Mouse (Mus musculus): ENCODE measurements around the gene Mast3. TPM values are rescaled to one million over a fixed set of nuclear protein-coding genes. Genes with fewer than 3 reads are reported as not detected.

Gene Mast3
- total RNA-seq, 1 experiment from 2014 or later, result 27.4 TPM

DNA sequence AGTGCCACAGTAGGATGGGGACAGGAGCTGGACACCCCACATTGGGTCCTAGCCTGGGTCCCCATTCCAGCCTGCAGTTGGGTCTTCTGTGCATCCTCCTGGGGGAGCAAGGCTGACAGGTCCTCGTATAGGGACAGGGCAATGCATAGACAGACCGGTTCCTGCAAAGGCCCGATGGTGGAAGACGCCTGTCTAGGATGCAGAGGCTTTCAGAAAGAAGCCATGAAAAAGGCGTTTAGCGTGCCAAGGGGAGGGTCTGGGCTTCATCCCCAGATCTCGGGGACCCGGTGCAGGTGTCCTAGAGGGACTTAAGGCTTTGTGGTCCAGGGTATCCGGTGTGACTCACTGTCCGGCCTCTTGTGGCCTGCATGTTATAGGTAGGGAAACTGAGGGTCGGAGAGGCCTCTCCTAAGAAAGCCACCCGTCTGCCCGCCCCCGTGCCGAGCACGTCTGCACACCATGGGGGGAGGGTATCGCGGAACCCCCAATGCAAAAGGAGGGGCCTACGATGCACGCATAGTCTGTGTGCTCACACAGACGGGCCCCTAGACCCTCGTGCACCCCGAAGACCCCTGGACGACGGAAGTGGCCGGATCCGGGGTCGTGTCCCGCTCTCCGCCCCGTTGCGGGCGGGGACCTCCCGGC, 28.9 kb downstream of the Mast3 start:
- no peak for DNase-seq

DNA sequence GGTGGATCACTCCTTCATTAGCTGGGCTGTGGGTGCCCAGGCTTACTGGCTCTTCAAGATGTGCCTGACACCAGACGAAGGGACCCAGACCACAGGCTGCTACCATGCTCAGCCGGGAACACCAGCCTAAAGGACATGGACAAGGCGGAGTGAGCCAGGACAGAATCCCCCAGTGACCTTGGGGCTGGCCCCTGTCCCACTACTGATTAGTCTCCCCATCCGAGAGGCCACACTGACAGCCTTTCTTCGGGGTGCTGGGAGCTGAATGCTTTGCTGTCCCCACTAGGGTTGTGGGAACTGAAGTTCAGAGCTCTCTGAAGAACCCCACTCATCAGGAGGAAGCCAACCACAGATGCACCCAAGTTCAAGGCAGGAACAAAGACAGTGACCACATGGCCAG, 29.6 kb downstream of the Mast3 start:
- DNase-seq, result no peak

DNA sequence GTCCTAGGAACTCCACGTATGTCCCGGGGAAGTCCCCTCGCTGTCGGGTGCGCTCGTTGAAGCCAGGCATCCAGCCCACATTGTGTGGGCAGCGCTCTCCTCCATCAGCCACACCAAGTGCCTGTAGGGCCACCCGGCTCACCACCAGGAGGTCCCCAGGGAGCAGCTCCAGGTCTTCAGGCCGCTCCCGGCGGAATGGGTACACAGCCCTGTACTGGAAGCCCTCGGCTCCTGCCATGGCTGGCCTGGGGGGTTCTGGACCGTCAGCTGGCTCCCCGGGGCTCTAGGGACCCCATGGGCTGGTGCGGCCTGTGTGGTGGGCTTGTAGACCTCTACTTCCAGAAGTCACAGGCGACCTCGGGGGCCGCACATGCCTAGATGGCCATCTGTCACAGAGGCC, 30.1 kb downstream of the Mast3 start:
- no peak for DNase-seq

DNA sequence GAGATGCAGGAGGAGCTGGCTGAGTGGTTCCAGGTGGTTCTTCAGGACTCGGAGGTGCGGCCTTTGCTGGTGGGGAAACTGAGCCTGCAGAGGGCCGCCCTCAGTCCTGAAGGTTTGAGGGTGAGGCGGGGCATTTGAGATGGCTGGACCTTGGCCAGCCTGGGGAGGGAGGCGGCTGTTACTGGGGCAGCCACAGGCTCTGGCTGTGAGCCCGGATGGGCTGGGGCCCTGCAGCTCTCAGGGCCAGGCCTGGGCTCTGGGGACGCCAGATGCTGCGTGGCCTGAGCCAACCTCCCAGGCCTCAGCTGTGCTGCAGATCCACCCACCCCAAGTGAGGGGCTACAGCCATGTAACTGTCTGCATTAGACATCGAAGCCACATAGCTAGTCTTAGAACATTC, 31.0 kb downstream of the Mast3 start:
- DNase-seq, result peak; percentile 86

DNA sequence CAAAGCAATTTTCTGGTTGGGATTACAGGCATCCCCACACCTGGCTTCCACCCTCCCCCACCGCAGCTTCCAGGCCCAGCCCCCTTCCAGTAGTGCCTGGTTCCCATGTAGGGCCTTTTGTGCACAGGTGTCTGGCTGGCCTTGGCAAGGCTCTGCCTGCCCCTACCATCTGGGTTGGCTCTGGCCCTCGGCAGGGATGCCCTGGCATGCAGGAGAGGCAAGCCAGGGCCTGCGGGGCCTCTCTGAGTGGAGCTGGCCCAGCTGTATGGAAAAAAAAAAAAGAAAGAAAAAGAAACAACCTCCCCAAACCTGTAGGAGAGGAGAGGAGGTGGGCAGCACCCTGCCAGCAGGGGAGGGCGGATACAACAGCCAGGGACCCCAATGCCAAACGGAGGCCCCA, 31.4 kb downstream of the Mast3 start:
- no peak for DNase-seq

DNA sequence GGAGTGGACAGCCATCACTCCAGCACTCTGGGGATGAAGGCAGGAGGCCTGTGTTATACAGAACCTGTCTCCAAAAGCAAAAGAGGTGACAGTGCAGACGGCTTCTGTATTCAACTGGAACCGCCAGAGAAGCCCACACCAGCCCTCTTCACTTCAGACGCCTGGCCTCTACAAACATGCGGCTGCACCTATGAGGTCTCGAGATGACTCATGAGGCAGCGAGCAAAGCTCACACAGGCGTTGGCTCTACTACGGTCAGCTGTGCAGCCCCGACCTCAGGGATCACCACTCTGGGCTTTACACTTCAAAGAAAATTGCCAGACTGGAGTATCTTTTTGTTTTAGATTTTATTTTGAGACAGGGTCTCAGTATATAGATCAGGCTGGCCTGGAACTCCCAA, 32.0 kb downstream of the Mast3 start:
- DNase-seq, result no peak

DNA sequence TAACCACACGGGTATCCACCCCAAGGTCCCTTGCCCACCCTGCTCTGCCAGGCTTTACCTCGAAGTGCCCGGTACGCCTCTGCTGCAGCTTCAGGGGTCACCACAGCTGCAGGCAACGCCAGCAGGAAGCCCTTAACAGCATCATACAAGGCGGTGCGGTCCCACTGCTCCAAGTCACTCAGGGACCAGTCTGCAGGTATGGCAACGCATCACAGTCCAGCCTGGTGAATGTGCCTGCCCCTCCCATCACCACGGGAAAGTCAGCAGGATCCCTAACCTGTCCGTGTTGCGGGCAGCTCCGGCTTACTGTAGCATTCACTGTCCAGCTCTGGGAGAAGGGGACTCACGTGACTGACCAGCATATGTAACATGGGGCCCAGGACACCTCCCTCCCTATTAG, 32.8 kb downstream of the Mast3 start:
- no peak for DNase-seq

DNA sequence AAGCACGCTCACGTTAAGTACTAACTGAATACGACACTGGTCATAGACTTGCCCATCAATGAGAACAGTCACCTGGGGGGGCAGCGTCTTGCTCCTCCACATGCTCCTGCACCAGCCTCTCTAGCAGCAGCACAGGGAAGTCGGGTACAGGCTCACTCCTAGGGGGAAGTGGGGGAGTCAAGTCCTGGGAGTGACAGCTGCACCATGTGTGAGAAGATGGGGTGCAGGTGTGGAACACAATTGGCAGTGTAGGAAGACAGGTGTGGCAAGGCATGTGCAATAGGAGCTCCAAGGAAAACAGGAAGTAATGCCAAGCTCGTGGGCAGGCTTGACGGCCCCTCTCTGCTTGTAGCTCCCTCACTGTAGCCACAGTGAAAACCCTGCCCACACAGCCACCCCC, 33.6 kb downstream of the Mast3 start:
- no peak for DNase-seq

DNA sequence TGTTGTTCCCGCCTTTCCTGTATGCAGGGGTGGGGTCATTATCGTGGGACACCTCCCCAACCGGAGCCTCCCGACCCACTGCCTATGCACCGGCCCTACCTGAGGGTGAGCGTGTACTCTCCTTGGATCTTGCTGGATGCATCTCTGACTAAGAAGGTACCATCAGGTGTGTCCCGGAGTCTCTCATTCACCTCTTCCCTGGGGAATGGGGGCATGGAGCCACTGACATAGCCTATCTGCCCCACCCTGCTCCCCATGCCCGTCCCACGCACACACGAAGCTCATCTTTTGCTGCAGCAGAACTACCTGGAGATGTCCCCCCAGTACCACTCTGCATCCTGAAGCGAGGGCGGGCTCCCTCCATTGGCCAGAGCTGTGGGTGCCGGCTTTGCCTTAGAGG, 34.1 kb downstream of the Mast3 start:
- DNase-seq, result no peak

DNA sequence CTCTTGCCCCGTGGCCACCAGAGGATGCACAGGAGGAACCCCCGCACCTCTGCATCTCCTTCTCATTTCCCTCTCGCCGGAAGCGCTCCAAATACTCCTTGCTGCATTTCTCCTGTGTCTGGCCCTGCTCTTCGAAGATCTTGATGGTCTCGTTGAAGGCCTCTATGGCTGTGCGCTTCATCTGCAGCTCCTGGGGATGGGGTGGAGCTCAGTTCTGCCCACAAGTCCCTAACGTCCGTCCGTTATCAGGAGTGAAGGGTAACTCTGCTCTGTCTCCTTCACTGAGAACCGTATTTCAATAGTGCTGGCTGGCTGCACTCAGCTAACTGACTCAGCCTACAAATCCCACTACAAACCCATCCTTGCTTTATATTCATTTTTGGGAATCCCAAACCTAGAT, 35.0 kb downstream of the Mast3 start:
- DNase-seq, result no peak

DNA sequence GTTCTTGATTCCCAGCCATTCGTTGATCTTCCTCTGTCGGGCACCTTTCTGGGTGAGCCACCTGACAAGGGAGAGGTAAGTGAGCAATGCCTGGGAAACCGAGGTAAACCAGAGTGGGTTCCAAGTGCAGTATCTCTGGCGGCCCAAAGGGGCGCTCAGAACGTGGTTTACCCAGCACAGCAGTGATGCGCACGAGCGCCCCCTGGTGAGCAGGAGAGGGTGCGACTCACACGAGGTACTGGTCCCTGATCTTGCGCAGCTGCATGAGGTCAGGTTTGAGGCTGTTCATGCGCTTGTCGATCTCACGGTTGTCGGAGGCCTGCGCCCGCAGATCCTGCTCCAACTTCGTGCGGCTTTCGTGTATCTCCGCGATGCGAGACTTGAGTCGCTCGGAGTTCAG, 35.5 kb downstream of the Mast3 start:
- peak; percentile 99 for DNase-seq

DNA sequence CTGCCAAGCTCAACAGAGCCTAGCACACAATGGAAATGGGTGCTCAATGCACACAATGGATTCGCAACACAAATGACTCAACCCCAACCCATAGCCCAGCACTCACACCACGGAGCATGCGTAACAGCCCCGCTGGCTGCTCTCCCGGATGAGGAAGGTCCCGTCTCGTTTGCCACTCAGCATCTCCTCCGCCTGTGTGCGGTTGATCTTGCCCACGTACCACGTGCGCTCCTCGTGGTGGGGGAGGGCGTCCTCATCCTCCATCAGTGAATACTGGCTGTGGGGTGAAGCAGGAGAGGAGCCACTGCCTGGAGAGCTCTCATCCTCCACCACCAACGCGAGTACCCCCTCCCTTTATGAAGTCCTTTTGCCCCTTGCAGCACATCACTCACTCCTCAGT, 35.9 kb downstream of the Mast3 start:
- DNase-seq, result no peak

DNA sequence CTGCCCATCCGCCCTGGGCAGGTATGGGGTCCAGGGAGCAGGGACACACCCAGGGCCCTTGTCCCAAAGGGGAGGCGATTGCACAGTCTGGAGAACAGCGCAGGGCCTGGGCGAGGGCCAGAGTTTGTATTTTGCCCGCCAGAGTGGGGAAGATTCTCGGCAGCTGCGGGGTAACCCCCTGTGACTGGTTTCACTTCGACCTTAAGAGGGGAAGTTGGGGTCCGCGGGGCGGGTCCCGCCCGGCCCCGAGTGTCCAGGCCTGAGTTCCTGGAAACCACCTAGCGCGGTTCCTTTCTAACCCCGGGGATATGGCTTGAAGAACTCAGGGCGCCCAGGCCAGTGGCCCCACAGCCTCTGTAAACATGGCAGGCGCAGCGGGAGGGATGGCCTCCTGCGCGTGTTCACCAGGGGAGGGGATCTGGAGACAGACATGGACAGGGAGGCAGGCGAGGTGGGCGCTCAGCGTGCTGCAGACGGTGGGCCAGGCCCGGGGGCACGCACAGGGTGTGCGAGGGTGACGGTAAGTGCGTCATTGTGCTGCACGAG, 36.5 kb downstream of the Mast3 start:
- no peak for DNase-seq

DNA sequence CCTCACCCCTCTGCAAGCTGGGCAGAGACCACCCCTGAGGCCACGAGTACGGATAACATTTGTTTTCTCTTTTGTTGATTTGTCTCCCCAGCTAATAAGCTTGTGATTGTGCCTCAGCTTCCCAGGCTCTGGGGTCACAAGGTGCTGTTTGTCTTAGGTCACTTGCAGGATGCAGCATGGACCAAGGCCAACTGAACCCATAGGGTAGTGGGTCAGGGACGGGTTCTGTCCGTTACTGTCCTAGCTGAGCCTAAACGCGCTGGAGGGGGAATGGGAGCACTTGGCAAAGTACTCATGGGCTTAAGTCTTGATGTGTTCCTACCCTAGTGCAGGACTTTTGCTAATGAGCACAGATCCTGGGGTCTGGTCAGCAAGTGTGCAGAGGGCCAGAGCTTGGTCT, 37.4 kb downstream of the Mast3 start:
- DNase-seq, result no peak

DNA sequence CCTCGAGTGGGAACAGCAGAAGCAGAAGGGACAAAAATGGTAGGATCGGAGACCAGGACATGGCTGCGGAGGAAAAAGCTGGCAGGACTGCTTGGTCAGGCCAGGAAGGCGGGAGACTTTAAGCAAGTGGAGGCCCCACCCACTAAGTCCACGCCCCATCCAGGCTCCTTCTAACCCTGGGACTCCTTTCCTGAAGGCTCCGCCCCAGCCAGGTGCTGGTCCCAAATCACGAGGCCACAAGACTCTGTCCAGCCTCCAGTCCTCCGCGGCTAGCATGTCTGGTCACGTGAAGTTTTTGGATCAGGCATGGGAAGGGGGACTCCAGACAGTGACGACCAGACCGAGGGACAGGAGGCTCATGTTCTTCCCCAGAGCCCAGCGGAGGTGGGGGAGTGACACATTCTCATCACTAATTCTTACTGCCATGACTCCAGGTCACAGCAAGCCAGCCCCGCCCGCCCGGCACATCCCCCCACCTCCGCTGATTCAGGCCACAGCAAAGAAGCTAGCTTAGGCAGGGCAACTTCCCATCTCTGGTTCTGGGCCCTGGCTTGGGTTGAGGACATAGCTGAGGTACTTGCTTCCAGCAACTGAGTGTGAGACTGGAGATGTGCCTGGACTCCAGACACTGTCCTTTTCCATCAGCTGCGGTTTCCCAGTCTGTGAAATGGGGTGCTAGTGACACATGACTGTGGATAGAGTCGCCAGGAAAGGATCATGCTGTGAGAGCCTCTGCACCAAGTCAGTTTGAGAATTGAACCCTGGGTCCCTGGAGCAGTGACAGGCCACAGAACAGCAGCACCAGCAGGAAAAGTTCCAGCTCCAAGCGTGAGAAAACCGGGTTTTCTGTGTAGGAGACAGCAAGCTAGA, 38.0 kb downstream of the Mast3 start:
- peak; percentile 71 for DNase-seq

DNA sequence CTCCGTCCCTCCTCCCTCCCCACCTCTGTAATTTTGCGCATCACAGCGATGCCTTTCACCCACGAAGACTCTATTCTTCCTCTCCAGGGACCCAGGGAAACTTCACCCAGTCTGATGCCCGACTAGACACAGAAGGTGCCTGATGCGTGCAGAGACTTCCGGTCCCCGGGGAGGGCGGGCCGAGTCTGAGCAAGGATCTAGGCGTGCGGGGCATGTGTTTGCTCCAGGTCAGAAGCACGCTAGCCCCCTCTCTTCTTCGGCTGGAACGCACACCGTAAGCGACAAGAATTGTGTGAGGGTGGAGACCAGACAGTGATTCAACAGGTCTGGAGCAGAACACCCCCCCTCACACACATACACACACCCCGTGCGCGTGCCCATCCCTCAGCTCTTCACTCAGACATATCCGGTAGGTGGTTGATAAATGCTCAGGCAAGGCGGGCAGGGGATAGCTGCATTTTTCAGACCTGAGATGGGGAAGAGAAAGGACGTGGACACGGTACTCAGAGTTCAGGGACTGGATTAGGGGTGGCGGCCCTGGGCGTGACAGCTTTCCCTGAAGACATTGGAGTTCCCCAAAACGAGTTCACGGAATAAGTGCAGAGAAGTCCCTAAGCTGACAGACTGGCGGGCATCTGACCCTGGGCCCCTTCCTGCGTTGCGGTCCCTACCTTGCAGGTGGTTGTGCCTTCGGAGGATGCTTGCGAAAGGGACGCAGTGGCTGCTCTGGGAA, 38.9 kb downstream of the Mast3 start:
- no peak for DNase-seq

DNA sequence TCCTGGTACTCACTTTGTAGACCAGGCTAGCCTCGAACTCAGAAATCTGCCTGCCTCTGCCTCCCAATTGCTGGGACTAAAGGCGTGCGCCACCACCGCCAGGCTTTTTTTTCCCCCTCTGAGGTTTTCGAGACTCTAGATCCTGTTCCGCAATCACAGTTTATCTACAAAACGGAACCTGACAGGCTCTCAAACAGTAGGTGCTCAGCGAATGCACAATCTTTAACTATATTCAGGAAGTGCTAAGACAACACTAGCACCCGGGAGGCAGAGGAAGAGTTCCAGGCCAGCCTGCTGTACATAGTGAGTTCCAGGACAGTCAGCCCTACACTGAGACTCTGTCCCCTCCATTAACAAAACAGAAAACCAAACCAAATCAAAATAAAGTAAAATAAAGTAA, 39.5 kb downstream of the Mast3 start:
- DNase-seq, result no peak

DNA sequence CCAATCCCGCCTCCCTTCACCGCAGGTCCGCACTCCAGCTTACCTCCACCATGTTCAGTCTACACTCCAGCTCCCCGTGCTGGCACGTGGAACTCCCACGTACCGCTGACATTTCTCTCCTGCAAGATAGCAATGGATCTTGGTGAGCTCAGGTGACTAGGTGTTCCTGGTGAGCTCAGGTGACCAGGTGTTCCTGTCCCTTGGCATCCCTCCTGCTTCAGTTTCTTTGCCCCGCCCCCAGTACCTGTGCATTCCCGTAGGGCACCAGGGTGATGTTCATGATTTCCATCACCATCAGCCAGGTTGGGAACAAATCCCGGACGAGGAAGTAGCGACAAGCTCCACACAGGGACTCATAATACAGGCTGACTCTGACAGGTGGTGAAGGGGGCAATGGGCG, 40.2 kb downstream of the Mast3 start:
- no peak for DNase-seq

DNA sequence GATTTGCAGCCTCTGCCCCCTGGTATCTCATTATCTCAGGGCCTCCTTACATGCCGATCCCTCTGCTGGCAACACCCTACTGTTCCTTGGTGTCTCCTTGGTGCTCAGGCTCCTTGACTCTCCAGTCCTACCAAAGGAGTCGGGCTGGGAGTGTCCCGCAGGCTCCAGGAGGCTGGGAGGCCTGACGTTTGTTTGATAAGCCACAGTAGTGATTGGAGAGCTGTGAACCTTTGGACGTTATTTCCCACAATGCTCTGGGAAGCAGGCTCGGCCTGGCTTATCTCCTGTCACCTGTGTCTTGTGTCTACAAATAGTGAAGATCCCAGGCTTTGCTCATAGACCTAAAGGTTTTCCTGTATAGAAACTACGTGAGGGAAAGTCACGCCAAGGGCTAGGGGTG, 40.8 kb downstream of the Mast3 start:
- DNase-seq, result no peak

DNA sequence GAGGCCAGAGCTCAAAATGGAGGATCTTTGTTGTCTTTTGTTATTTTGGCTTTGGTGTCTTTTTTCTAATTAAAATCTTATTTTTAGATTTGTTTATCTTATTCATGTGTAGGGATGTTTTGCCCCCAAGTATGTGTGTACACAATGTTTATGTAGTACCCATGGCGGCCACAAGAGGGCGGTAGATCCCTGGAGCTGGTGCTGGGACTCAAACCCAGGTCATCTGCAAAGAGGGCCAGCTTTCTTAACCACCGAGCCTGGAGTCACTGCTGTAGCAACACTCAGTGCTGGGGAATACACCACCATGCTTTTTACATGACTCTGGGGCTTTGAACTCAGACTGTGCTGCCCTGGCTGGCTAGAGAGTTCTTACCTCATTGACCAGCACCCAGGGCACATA, 41.5 kb downstream of the Mast3 start:
- DNase-seq, result peak; percentile 65

DNA sequence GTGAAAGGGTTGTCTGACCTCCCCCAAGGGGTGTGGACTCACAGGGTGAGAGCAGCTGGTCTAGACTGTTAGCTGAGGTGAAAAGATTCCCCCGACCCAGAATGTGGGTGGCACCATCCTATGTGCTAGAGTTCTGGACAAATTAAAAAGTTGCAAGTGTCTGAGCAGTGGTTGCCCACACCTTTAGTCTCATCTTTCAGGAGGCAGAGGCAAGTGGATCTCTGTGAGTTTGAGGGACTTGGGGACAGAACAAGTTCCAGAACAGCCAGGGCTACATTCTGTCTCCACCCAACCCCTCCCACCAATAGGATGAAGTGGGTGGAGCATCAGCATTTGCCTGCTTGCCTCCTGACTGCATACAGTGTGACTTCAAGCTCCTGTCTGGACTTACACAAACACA, 42.7 kb downstream of the Mast3 start:
- no peak for DNase-seq

DNA sequence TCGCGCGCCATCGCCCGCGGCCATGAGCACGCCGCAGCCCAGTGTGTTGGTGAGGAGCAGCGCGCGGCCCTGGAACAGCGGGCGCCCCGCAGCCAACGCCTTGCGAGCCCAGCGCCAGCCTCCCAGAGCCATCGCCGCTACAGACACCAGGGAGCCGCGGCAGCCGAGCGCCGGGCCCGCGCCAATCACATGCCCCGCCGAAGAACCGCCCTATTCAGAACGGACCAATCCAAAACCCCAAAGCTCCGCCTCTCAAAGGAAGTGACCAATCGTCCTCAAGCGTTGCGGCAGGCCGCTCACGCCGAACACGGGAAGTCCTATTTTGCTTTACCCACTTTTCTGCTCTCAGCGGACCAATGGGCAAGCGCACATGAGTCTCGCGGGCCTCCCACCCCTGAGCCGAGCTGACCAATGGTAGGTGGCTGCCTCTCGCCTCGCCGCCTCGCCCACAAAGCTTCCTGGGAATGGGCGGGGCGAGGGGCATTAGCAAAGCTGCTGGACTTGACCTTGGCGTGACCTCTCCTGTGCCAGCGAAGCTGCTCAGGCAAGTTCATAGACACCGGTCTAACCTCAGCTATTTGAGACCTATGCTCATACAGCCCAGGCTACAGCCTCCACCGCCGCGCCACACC, 44.0 kb downstream of the Mast3 start, which contains the start of gene Mpv17l2:
TSS of gene Mpv17l2 (minus strand) at position 172 of the 632 bp plus-strand sequence.
- peak; percentile 92 for DNase-seq

Measured in adrenal gland, postnatal 25 days (tissue).